Mouse (Mus musculus) forebrain, embryonic 11.5 days (tissue): Measurements from ENCODE around the gene Cmpk1. TPM values are rescaled to one million over a fixed set of nuclear protein-coding genes. Genes with fewer than 3 reads are reported as not detected.
"Not testable (repeated sequence)": the region's sequence is repeated elsewhere in the genome, so short reads cannot be mapped to it uniquely, and the experiment has no call there.

Experiments used
- ATAC-seq: fragments of 200-750 bp; cut with Nextera tagmentation; replicated peaks from 2 replicates; pipeline ENCODE4 v1.8.0; 2017; ENCODE audit warnings: moderate TSS enrichment; ENCODE audit not compliant: low FRiP score
- DNase-seq: peaks from one replicate; pipeline ENCODE4 v3.0.0-alpha.2; 2017; ENCODE audit warnings: low spot score
- H3K27ac ChIP-seq: fragments of 300-500 bp; sonication (generic); 2 replicates; pipeline ENCODE4 v1.5.1; 2014; ENCODE audit warnings: low read depth, low read length
- H3K27me3 ChIP-seq: fragments of 300-500 bp; sonication (generic); 2 replicates; pipeline ENCODE4 v1.6.1; 2014; ENCODE audit warnings: mild to moderate bottlenecking, low read length, mixed read lengths; ENCODE audit not compliant: control insufficient read depth, insufficient read depth
- H3K36me3 ChIP-seq: fragments of 300-500 bp; sonication (generic); 2 replicates; pipeline ENCODE4 v1.6.1; 2014; ENCODE audit warnings: mild to moderate bottlenecking, low read length, moderate library complexity, mixed read lengths; ENCODE audit not compliant: control insufficient read depth, insufficient read depth
- H3K4me1 ChIP-seq: fragments of 300-500 bp; sonication (generic); replicated peaks from 2 replicates; pipeline ENCODE4 v1.6.1; 2014; ENCODE audit warnings: low read length, mixed read lengths; ENCODE audit not compliant: control insufficient read depth, insufficient read depth
- H3K4me2 ChIP-seq: fragments of 300-500 bp; sonication (generic); 2 replicates; pipeline ENCODE4 v1.6.1; 2014; ENCODE audit warnings: low read depth, mild to moderate bottlenecking, low read length, moderate library complexity, mixed read lengths; ENCODE audit not compliant: severe bottlenecking
- H3K4me3 ChIP-seq: fragments of 300-500 bp; sonication (generic); 2 replicates; pipeline ENCODE4 v1.5.1; 2014; ENCODE audit warnings: low read depth, low read length
- H3K9ac ChIP-seq: fragments of 300-500 bp; sonication (generic); 2 replicates; pipeline ENCODE4 v1.6.1; 2014; ENCODE audit warnings: low read length
- H3K9me3 ChIP-seq: fragments of 300-500 bp; sonication (generic); 2 replicates; pipeline ENCODE4 v1.6.1; 2016; ENCODE audit warnings: low read length, mixed read lengths; ENCODE audit not compliant: control insufficient read depth
- WGBS: fragments of 180-500 bp; shearing (Covaris S2); extraction: QIAGEN DNeasy Blood & Tissue Kit; methylation state at CpG from one replicate; pipeline ENCODE4 v1.1.7; 2014; 5-methylcytosine and 5-hydroxymethylcytosine counted together
- polyA plus RNA-seq: library from polyadenylated mRNA; unstranded; fragments of >200 nt; fragmentation: Nextera tagmentation; extraction: Ambion mirVana; gene quantifications from 2 replicates; pipeline ENCODE4 v1.2.1, GENCODE M21; 2014

Cmpk1 gene
- polyA plus RNA-seq, 1 experiment from 2014 or later = 128 TPM

DNA sequence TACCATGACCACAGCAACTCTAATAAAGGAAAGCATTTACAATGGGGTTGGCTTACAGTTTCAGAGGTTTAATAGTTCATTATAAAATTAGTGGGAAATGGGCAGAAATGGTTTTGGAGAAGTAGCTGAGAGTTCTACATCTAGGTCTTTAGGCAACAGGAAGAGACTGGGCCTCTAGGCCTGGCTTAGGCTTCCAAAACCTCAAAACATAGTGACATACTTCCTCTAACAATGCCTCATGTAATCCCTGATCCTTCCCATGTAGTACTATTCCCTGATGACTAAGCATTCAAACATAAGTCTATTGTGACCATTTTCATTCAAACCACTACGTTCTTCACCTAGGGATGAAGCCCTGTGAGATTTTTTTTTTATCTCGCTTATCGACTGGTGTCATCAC, 7.2 kb upstream of the Cmpk1 start:
- DNase-seq (no peak), ATAC-seq (no peak)
- Histone ChIP-seq H3K4me1 (no peaks in the 10 kb centered on the region), H3K4me2 (no peak overlapping the region), H3K27ac (no peak overlapping the region), H3K27me3 (no peaks in the 10 kb centered on the region), H3K4me3 (no peak overlapping the region), H3K36me3 (no peaks in the 10 kb centered on the region), H3K9ac (no peak overlapping the region), H3K9me3 (no peaks in the 10 kb centered on the region)
- 85% methylated on average over 3 of the region's 3 CpGs for WGBS

- H3K27ac ChIP-seq = peak overlapping the region; percentile 99
- H3K4me3 ChIP-seq = peak overlapping the region; percentile 85
Observed at GRCm38 (mm10) chr4:114986211-114986590, 840 bp downstream of the Cmpk1 start.

GRCm38 (mm10) chr4:114983020-114983419, 4.0 kb downstream of the Cmpk1 start:
- Histone ChIP-seq H3K4me1 (no peaks in the 10 kb centered on the region), H3K27ac (no peak overlapping the region), H3K4me2 (no peak overlapping the region), H3K36me3 (no peaks in the 10 kb centered on the region), H3K27me3 (no peaks in the 10 kb centered on the region), H3K9me3 (no peaks in the 10 kb centered on the region), H3K9ac (no peak overlapping the region), H3K4me3 (no peak overlapping the region)
- no peak for DNase-seq
- 86% methylated on average over 1 of the region's 1 CpGs for WGBS
- ATAC-seq = no peak

More at GRCm38 (mm10) chr4:114986211-114986590, 840 bp downstream of the Cmpk1 start:
- no peak for DNase-seq
- no peaks in the 10 kb centered on the region for H3K27me3 ChIP-seq
- no peaks in the 10 kb centered on the region for H3K36me3 ChIP-seq
- H3K9ac ChIP-seq = peak overlapping the region; percentile 92
- peak overlapping the region; percentile 76 for H3K4me2 ChIP-seq
- 4% methylated on average over 8 of the region's 8 CpGs for WGBS
- H3K9me3 ChIP-seq = no peaks in the 10 kb centered on the region
- no peaks in the 10 kb centered on the region for H3K4me1 ChIP-seq
- ATAC-seq = peak; percentile 52

- no peaks in the 10 kb centered on the region for H3K36me3 ChIP-seq
- no peaks in the 10 kb centered on the region for H3K27me3 ChIP-seq
- no peaks in the 10 kb centered on the region for H3K9me3 ChIP-seq
- H3K4me3 ChIP-seq = no peak overlapping the region
- H3K4me2 ChIP-seq = no peak overlapping the region
- no peaks in the 10 kb centered on the region for H3K4me1 ChIP-seq
- DNase-seq (no peak), ATAC-seq (no peak)
- WGBS = 88% methylated on average over 1 of the region's 1 CpGs
- no peak overlapping the region for H3K27ac ChIP-seq
- H3K9ac ChIP-seq = no peak overlapping the region
Observed at GRCm38 (mm10) chr4:114982619-114983018, 4.4 kb downstream of the Cmpk1 start.

DNA sequence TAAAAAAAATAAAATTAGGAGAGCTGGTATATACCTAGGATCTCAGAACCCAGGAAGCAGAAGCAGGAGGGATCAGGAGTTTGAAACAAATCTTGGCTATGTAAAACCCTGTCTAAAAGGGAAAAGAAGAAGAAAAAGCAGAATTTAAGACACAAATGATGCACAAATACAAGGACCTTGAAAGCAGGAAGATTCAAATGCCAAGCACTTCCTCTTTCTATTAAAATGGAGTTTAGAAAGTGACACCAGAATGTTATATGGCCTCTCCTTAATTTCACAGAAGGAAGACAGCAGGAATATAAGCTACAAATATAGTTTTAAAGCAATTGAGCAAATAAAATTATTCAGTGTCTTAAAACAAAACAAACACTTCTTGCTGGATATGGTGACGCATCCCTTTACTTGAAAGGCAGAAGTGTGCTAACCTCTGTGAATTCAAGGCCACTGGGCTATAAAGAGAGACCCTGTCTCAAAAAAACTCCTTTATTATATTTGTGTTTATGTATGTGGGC, 13.8 kb downstream of the Cmpk1 start:
- H3K4me1 ChIP-seq = no peaks in the 10 kb centered on the region
- ATAC-seq = no peak
- WGBS = 91% methylated on average over 1 of the region's 1 CpGs

DNA sequence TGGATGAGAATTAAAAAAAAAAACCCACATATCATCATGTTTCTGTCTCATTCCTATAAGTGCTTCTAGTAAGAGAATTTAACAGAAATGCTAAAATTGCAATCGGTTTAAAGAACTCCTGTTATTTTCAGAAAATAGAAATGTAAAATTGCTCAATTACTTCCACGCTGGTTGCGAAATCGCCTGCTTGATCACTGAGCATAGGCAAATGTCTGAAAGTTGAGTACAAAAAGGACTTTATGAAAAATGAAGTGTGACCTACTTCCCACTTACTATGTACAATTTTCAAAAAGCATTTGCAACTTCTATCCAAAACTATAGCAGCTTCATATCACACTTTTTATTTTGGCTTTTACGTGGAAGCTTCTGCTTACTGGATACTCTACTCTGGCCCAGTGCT, 16.3 kb downstream of the Cmpk1 start:
- peaks cover 2% of the 10 kb centered on the region; the same call in 1 of the 2 replicates for H3K36me3 ChIP-seq
- H3K4me2 ChIP-seq = no peak overlapping the region
- no peak overlapping the region for H3K27ac ChIP-seq
- no peaks in the 10 kb centered on the region for H3K9me3 ChIP-seq
- no peak overlapping the region for H3K4me3 ChIP-seq
- DNase-seq = no peak
- ATAC-seq = no peak
- no peak overlapping the region for H3K9ac ChIP-seq
- no peaks in the 10 kb centered on the region for H3K4me1 ChIP-seq
- H3K27me3 ChIP-seq = no peaks in the 10 kb centered on the region
- 97% methylated on average over 5 of the region's 5 CpGs for WGBS

More for the DNA sequence above, 13.8 kb downstream of the Cmpk1 start:
- H3K27ac ChIP-seq = no peak overlapping the region
- no peak for DNase-seq
- no peaks in the 10 kb centered on the region; the same call in 1 of the 2 replicates for H3K36me3 ChIP-seq
- H3K9ac ChIP-seq = no peak overlapping the region
- no peak overlapping the region for H3K4me2 ChIP-seq
- no peaks in the 10 kb centered on the region for H3K27me3 ChIP-seq
- no peak overlapping the region for H3K4me3 ChIP-seq
- no peaks in the 10 kb centered on the region for H3K9me3 ChIP-seq

DNA sequence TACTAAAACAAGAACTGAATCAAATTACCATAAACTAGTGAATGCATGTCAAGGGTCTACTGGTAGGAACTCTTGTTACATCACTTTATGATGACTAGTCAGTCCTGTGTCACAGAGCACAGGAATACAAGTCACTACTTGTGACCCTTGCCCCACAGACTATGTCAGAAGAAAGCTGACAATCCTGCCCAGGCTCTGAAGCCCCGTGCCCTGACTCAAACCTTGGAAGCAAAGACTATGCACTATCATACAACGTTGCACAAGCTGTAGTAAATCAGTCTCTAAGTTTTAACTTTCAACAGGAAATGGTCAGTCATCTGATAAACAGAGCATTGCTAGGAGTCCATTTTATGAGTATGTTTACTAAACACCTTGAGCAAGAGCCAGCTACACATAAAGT, 26.2 kb downstream of the Cmpk1 start:
- H3K36me3 ChIP-seq, H3K4me1 ChIP-seq, H3K27me3 ChIP-seq, H3K27ac ChIP-seq, ATAC-seq, H3K9me3 ChIP-seq, H3K4me3 ChIP-seq, H3K4me2 ChIP-seq, H3K9ac ChIP-seq, DNase-seq: not testable (repeated sequence)
- WGBS = 94% methylated on average over 2 of the region's 2 CpGs

- Histone ChIP-seq H3K27ac (no peak overlapping the region), H3K9ac (no peak overlapping the region), H3K36me3 (no peaks in the 10 kb centered on the region; the same call in 1 of the 2 replicates), H3K4me2 (no peak overlapping the region), H3K9me3 (no peaks in the 10 kb centered on the region), H3K4me1 (no peaks in the 10 kb centered on the region), H3K4me3 (no peak overlapping the region), H3K27me3 (no peaks in the 10 kb centered on the region)
- ATAC-seq (no peak), DNase-seq (no peak)
- WGBS = 94% methylated on average over 2 of the region's 2 CpGs
Observed at GRCm38 (mm10) chr4:114959533-114959932, 27.5 kb downstream of the Cmpk1 start.

DNA sequence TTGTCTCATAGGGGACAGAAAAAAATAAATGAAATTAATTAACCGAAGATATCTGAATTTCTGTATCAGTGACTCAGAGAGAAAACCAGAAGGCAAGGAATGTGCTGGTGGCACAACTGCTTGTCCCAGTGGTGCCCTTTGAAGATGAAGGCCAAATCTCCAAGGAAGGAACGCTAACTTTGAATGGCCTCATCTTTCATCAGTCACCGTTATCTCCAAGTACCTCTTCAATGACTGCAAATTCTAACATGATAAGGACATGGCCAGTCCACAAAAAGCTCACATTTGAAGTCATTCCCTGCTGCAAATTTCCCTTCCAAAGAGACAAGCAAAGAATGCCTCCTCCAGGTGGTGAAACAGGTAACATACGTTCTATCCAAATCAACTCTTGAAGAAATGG, 28.3 kb downstream of the Cmpk1 start:
- H3K9me3 ChIP-seq = no peaks in the 10 kb centered on the region
- no peaks in the 10 kb centered on the region for H3K27me3 ChIP-seq
- H3K27ac ChIP-seq = no peak overlapping the region
- no peaks in the 10 kb centered on the region; the same call in 1 of the 2 replicates for H3K36me3 ChIP-seq
- H3K9ac ChIP-seq = no peak overlapping the region
- H3K4me3 ChIP-seq = no peak overlapping the region
- WGBS = 95% methylated on average over 4 of the region's 4 CpGs
- DNase-seq = no peak
- no peak for ATAC-seq
- no peaks in the 10 kb centered on the region for H3K4me1 ChIP-seq
- H3K4me2 ChIP-seq = no peak overlapping the region
